Mouse (Mus musculus): ENCODE measurements around the gene Acot8. TPM values are rescaled to one million over a fixed set of nuclear protein-coding genes. Genes with fewer than 3 reads are reported as not detected.

The Acot8 gene
- polyA plus RNA-seq, 1 experiment from 2014 or later, result 23.6 TPM

GRCm38 (mm10) chr2:164827146-164827850 is 22.6 kb upstream of the Acot8 start:
- Histone ChIP-seq H3K4me1 (replicated peaks) (peaks cover 7% of the 10 kb centered on the region), H3K9ac (no peak overlapping the region), H3K36me3 (peaks cover 21% of the 10 kb centered on the region), H3K27me3 (replicated peaks) (no peaks in the 10 kb centered on the region), H3K9me3 (no peaks in the 10 kb centered on the region), H3K4me3 (replicated peaks) (no peak overlapping the region), H3K27ac (no peak overlapping the region), H3K4me2 (replicated peaks) (no peak overlapping the region)
- WGBS, result 87% methylated on average over 16 of the region's 16 CpGs
- no peak for ATAC-seq

GRCm38 (mm10) chr2:164825521-164825920 is 20.8 kb upstream of the Acot8 start:
- no peak for ATAC-seq
- 94% methylated on average over 17 of the region's 17 CpGs for WGBS
- no peaks in the 10 kb centered on the region for H3K9me3 ChIP-seq
- no peak overlapping the region for H3K4me3 ChIP-seq (replicated peaks)
- H3K4me1 ChIP-seq (replicated peaks), result peaks cover 6% of the 10 kb centered on the region; the same call in 1 of the 2 replicates
- H3K27ac ChIP-seq, result no peak overlapping the region
- H3K4me2 ChIP-seq (replicated peaks), result no peak overlapping the region
- H3K9ac ChIP-seq, result no peak overlapping the region
- peaks cover 21% of the 10 kb centered on the region for H3K36me3 ChIP-seq
- no peaks in the 10 kb centered on the region for H3K27me3 ChIP-seq (replicated peaks)

- no peak for ATAC-seq
- H3K4me3 ChIP-seq (replicated peaks), result no peak overlapping the region
These were observed 19.3 kb upstream of the Acot8 start for GRCm38 (mm10) chr2:164823969-164824368.

GRCm38 (mm10) chr2:164823181-164823585 is 18.5 kb upstream of the Acot8 start:
- no peaks in the 10 kb centered on the region for H3K9me3 ChIP-seq
- peaks cover 6% of the 10 kb centered on the region; the same call in 1 of the 2 replicates for H3K4me1 ChIP-seq (replicated peaks)
- H3K27me3 ChIP-seq (replicated peaks), result no peaks in the 10 kb centered on the region
- peak; percentile 75 for ATAC-seq
- peaks cover 21% of the 10 kb centered on the region for H3K36me3 ChIP-seq
- WGBS, result 2% methylated on average over 10 of the region's 10 CpGs
- H3K27ac ChIP-seq, result peak overlapping the region; percentile 25; the same call in 1 of the 2 replicates
- peak overlapping the region; percentile 56 for H3K4me3 ChIP-seq (replicated peaks)
- peak overlapping the region; percentile 71 for H3K4me2 ChIP-seq (replicated peaks)
- H3K9ac ChIP-seq, result peak overlapping the region; percentile 58

More at GRCm38 (mm10) chr2:164823969-164824368, 19.3 kb upstream of the Acot8 start:
- H3K27me3 ChIP-seq (replicated peaks), result no peaks in the 10 kb centered on the region
- H3K36me3 ChIP-seq, result peaks cover 21% of the 10 kb centered on the region
- peak overlapping the region; percentile 71; the same call in 1 of the 2 replicates for H3K4me2 ChIP-seq (replicated peaks)
- no peaks in the 10 kb centered on the region for H3K9me3 ChIP-seq
- 90% methylated on average over 4 of the region's 4 CpGs for WGBS
- H3K9ac ChIP-seq, result no peak overlapping the region
- no peak overlapping the region for H3K27ac ChIP-seq
- H3K4me1 ChIP-seq (replicated peaks), result peaks cover 6% of the 10 kb centered on the region; the same call in 1 of the 2 replicates

- Histone ChIP-seq H3K27me3 (replicated peaks) (no peaks in the 10 kb centered on the region), H3K4me2 (replicated peaks) (peak within 1 kb of the TSS; percentile 71), H3K9me3 (no peaks in the 10 kb centered on the region), H3K27ac (peak within 1 kb of the TSS; percentile 25; the same call in 1 of the 2 replicates), H3K4me1 (replicated peaks) (peaks cover 9% of the 10 kb centered on the region), H3K36me3 (peaks cover 16% of the 10 kb centered on the region), H3K4me3 (replicated peaks) (peak within 1 kb of the TSS; percentile 56), H3K9ac (peak within 1 kb of the TSS; percentile 58)
- peak; percentile 100 for ATAC-seq
- WGBS, result 2% methylated on average over 32 of the region's 32 CpGs
These were observed 18.0 kb upstream of the Acot8 start, which contains the start of gene Zswim1 for GRCm38 (mm10) chr2:164822636-164823165. Gene Zswim1 (plus strand): TSS chr2:164822686.

- WGBS, result 81% methylated on average over 6 of the region's 6 CpGs
- Histone ChIP-seq H3K36me3 (peaks cover 7% of the 10 kb centered on the region), H3K4me3 (replicated peaks) (no peak overlapping the region), H3K4me1 (replicated peaks) (peaks cover 16% of the 10 kb centered on the region), H3K9me3 (no peaks in the 10 kb centered on the region), H3K27ac (no peak overlapping the region), H3K9ac (no peak overlapping the region), H3K27me3 (replicated peaks) (no peaks in the 10 kb centered on the region), H3K4me2 (replicated peaks) (no peak overlapping the region)
- ATAC-seq, result no peak
These were observed 16.4 kb upstream of the Acot8 start for GRCm38 (mm10) chr2:164821060-164821459.

- H3K27ac ChIP-seq, result no peak overlapping the region
These were observed 13.0 kb upstream of the Acot8 start for GRCm38 (mm10) chr2:164817703-164818102.

GRCm38 (mm10) chr2:164817206-164817605 is 12.5 kb upstream of the Acot8 start:
- Histone ChIP-seq H3K9me3 (no peaks in the 10 kb centered on the region), H3K9ac (no peak overlapping the region), H3K4me3 (replicated peaks) (no peak overlapping the region), H3K27ac (no peak overlapping the region), H3K4me2 (replicated peaks) (no peak overlapping the region), H3K36me3 (no peaks in the 10 kb centered on the region), H3K27me3 (replicated peaks) (no peaks in the 10 kb centered on the region), H3K4me1 (replicated peaks) (peaks cover 9% of the 10 kb centered on the region)
- ATAC-seq, result no peak
- WGBS, result 70% methylated on average over 6 of the region's 6 CpGs

More at GRCm38 (mm10) chr2:164817703-164818102, 13.0 kb upstream of the Acot8 start:
- Histone ChIP-seq H3K4me2 (replicated peaks) (no peak overlapping the region), H3K27me3 (replicated peaks) (no peaks in the 10 kb centered on the region), H3K4me1 (replicated peaks) (peaks cover 9% of the 10 kb centered on the region), H3K9ac (no peak overlapping the region), H3K9me3 (no peaks in the 10 kb centered on the region), H3K4me3 (replicated peaks) (no peak overlapping the region), H3K36me3 (no peaks in the 10 kb centered on the region)
- ATAC-seq, result no peak; the same call in 1 of the 2 replicates
- WGBS, result 54% methylated on average over 5 of the region's 5 CpGs

- Histone ChIP-seq H3K27ac (no peak overlapping the region), H3K9me3 (no peaks in the 10 kb centered on the region), H3K36me3 (no peaks in the 10 kb centered on the region), H3K9ac (no peak overlapping the region), H3K4me1 (replicated peaks) (peaks cover 9% of the 10 kb centered on the region), H3K4me2 (replicated peaks) (no peak overlapping the region), H3K4me3 (replicated peaks) (no peak overlapping the region), H3K27me3 (replicated peaks) (no peaks in the 10 kb centered on the region)
- 89% methylated on average over 8 of the region's 8 CpGs for whole genome bisulfite sequencing
- no peak for ATAC-seq
These were observed 11.1 kb upstream of the Acot8 start for GRCm38 (mm10) chr2:164815821-164816220.

GRCm38 (mm10) chr2:164815348-164815747 is 10.7 kb upstream of the Acot8 start:
- 86% methylated on average over 5 of the region's 5 CpGs for WGBS
- no peak overlapping the region for H3K4me2 ChIP-seq (replicated peaks)
- H3K4me3 ChIP-seq (replicated peaks), result no peak overlapping the region
- H3K27me3 ChIP-seq (replicated peaks), result no peaks in the 10 kb centered on the region
- H3K9me3 ChIP-seq, result no peaks in the 10 kb centered on the region
- ATAC-seq, result no peak
- peaks cover 9% of the 10 kb centered on the region for H3K4me1 ChIP-seq (replicated peaks)
- H3K36me3 ChIP-seq, result no peaks in the 10 kb centered on the region
- no peak overlapping the region for H3K27ac ChIP-seq
- no peak overlapping the region for H3K9ac ChIP-seq

GRCm38 (mm10) chr2:164813557-164813956 is 8.9 kb upstream of the Acot8 start:
- Histone ChIP-seq H3K9me3 (no peaks in the 10 kb centered on the region), H3K36me3 (no peaks in the 10 kb centered on the region), H3K4me1 (replicated peaks) (peaks cover 9% of the 10 kb centered on the region), H3K4me2 (replicated peaks) (no peak overlapping the region), H3K4me3 (replicated peaks) (no peak overlapping the region), H3K9ac (no peak overlapping the region), H3K27me3 (replicated peaks) (no peaks in the 10 kb centered on the region), H3K27ac (no peak overlapping the region)
- peak; percentile 44; the same call in 1 of the 2 replicates for ATAC-seq
- 47% methylated on average over 2 of the region's 2 CpGs for WGBS

GRCm38 (mm10) chr2:164806614-164807013 is 1.9 kb upstream of the Acot8 start:
- H3K27ac ChIP-seq, result peak overlapping the region; percentile 18; the same call in 1 of the 2 replicates
- ATAC-seq, result no peak
- peaks cover 15% of the 10 kb centered on the region for H3K4me1 ChIP-seq (replicated peaks)
- H3K9ac ChIP-seq, result no peak overlapping the region
- H3K4me3 ChIP-seq (replicated peaks), result no peak overlapping the region
- no peaks in the 10 kb centered on the region for H3K27me3 ChIP-seq (replicated peaks)
- H3K36me3 ChIP-seq, result no peaks in the 10 kb centered on the region
- 62% methylated on average over 7 of the region's 7 CpGs for WGBS
- no peaks in the 10 kb centered on the region for H3K9me3 ChIP-seq
- 0 out of 2 replicates have a peak overlapping the region, but pooled peaks have one; percentile 5 for H3K4me2 ChIP-seq (replicated peaks)
